In genomic region chr7:130780866-130781419, GRCm38 (mm10) we compare ENCODE assay signal across 28 mouse cellular contexts. TPM values are rescaled to one million over a fixed set of nuclear protein-coding genes. Genes with fewer than 3 reads are reported as not detected.
DNase-seq lines count a peak whose midpoint lies in the region; ATAC-seq lines count a peak whose summit lies in the region.
"Had no signal": no experiment of that assay in that cellular context is flagged by ENCODE, and none has a peak within 500 bp of the region (broad histone marks: within the 10 kb centered on the region; RNA-seq: fewer than 3 reads in every experiment).

No protein-coding gene starts in this region.

- WGBS in heart, embryonic 12.5 days = 23% methylated on average over 5 of the region's 5 CpGs

- intact Hi-C loops in heart, postnatal 10 days (cut with DNase I) = no loop called here

- H3K27me3 ChIP-seq in heart, embryonic 12.5 days (replicated peaks) = no peaks in the 10 kb centered on the region
- H3K27me3 ChIP-seq: embryonic facial prominence, embryonic 15.5 days; forebrain, embryonic 15.5 days; limb, embryonic 12.5 days; midbrain, embryonic 13.5 days had no signal

- H3K4me2 ChIP-seq in heart, embryonic 12.5 days = no peak overlapping the region
- H3K4me2 ChIP-seq: embryonic facial prominence, embryonic 15.5 days; forebrain, embryonic 15.5 days; limb, embryonic 12.5 days; liver, embryonic 11.5 days; midbrain, embryonic 13.5 days had no signal

- H3K9ac ChIP-seq in heart, embryonic 12.5 days = no peak overlapping the region
- H3K9ac ChIP-seq: embryonic facial prominence, embryonic 15.5 days; forebrain, embryonic 15.5 days; limb, embryonic 12.5 days; midbrain, embryonic 13.5 days had no signal

- no peaks in the 10 kb centered on the region for H3K36me3 ChIP-seq in heart, embryonic 12.5 days
- H3K36me3 ChIP-seq: embryonic facial prominence, embryonic 15.5 days; forebrain, embryonic 15.5 days; limb, embryonic 12.5 days; midbrain, embryonic 13.5 days had no signal

- H3K4me1 ChIP-seq in heart, embryonic 12.5 days (replicated peaks) = peaks cover 24% of the 10 kb centered on the region
- H3K4me1 ChIP-seq: forebrain, embryonic 15.5 days; limb, embryonic 12.5 days; midbrain, embryonic 13.5 days had no signal

- peak overlapping the region; percentile 64 for H3K27ac ChIP-seq in heart, embryonic 12.5 days (ENCODE audit: poor library complexity, severe bottlenecking)
- H3K27ac ChIP-seq: embryonic facial prominence, embryonic 15.5 days; forebrain, embryonic 15.5 days; hindbrain, postnatal 0 days; limb, embryonic 12.5 days; midbrain, embryonic 13.5 days; stomach, postnatal 0 days had no signal

- H3K4me3 ChIP-seq in heart, embryonic 12.5 days = no peak overlapping the region
- H3K4me3 ChIP-seq: embryonic facial prominence, embryonic 15.5 days; forebrain, embryonic 15.5 days; limb, embryonic 12.5 days; midbrain, embryonic 13.5 days had no signal

- peak; percentile 54 for DNase-seq in gastrocnemius, adult 18-20 months (ENCODE audit: low spot score)
- no peak for DNase-seq in gastrocnemius, postnatal 10 days
- peak; percentile 30 to 40 for DNase-seq in heart, adult 9 months (ENCODE audit: low spot score in 2 of 2)
- DNase-seq in heart, postnatal 4 days = no peak
- peak; percentile 57 to 61 for DNase-seq in heart, postnatal 10 days
- DNase-seq: adrenal gland, postnatal 25 days; cerebellum, adult 9-11 months; gastrocnemius, postnatal 36 days; kidney, adult 11 months; kidney, postnatal 4 days; lung, adult 2 months; lung, postnatal 14 days; right cerebral cortex, adult 18-20 months; thymus, adult 2 months; thymus, postnatal 4 days had no signal

- ATAC-seq in heart, embryonic 12.5 days (ENCODE audit: insufficient number of reproducible peaks, low FRiP score) = 0 out of 2 replicates have a peak, but pooled peaks have one; percentile 22
- ATAC-seq in erythroblast, adult 5-6 weeks (replicated peaks; ENCODE audit: low FRiP score, poor library complexity, severe bottlenecking) = no peak
- ATAC-seq: forebrain, embryonic 15.5 days; hindbrain, postnatal 0 days; midbrain, embryonic 13.5 days had no signal

- no peaks in the 10 kb centered on the region for H3K9me3 ChIP-seq in heart, embryonic 12.5 days (replicated peaks)
- H3K9me3 ChIP-seq: embryonic facial prominence, embryonic 15.5 days; forebrain, embryonic 15.5 days; limb, embryonic 12.5 days; midbrain, embryonic 13.5 days had no signal

RNA-seq across cellular contexts. Expression of gene Btbd16, which starts 7.1 kb away (rescaled TPM):
- not detected for total RNA-seq in gastrocnemius, adult 18-20 months (2021)
- under 1 TPM in 1 of 2 experiments, not detected in 1; 0.16 TPM for total RNA-seq in gastrocnemius, postnatal 10 days (2021)
- total RNA-seq in heart, postnatal 4 days (2021) = under 1 TPM; 0.16 to 0.24 TPM
- polyA plus RNA-seq in heart, embryonic 12.5 days (2016; fragmentation: Nextera tagmentation; extraction: Ambion mirVana) = 0.15 and 0.18 TPM in 2 replicates
- under 1 TPM in 1 of 2 experiments, not detected in 1; 0.22 TPM for total RNA-seq in heart, postnatal 10 days (2021)
- not detected in 2 replicates for total RNA-seq in erythroblast, adult 5-6 weeks (2015; ENCODE audit: low replicate concordance)
- not detected in 2 replicates for total RNA-seq in erythroblast, adult 5-6 weeks (2017; ENCODE audit: low replicate concordance)
- total RNA-seq: adrenal gland, postnatal 25 days; gastrocnemius, postnatal 36 days; hindbrain, postnatal 0 days had no signal
- polyA plus RNA-seq: brain, embryonic 14.5 days; embryonic facial prominence, embryonic 15.5 days; forebrain, embryonic 15.5 days; hindbrain, embryonic 11.5 days; kidney, embryonic 16.5 days; limb, embryonic 12.5 days; liver, embryonic 11.5 days; lung, adult 2 months; midbrain, embryonic 13.5 days; neural tube, embryonic 11.5 days had no signal

Comparison
In these comparisons a context has a peak if more than half of its experiments do, and no peak if none do; other contexts are left out.
1. DNase-seq: peak in gastrocnemius, adult 18-20 months (single experiment), heart, adult 9 months (2 of 2) and heart, postnatal 10 days (2 of 2); none in gastrocnemius, postnatal 10 days (single experiment) and heart, postnatal 4 days (single experiment).